Mouse (Mus musculus) embryonic stem cell, embryonic (primary cell): ENCODE measurements at regions not wholly inside any gene's neighbourhood (a gene's known extent, or its start where the extent isn't known, plus 50 kb on each side); places are given as distances from the start of the nearest gene placed in this dataset.

ENCODE experiments used
- CTCF ChIA-PET, 4 experiments: fragments of 300-600 bp in 2 of 4; fragments of 350-600 bp in 2 of 4; sonication (Branson Sonifier 250); formaldehyde crosslinking; loops; one replicate each; lab custom pipeline; 2022; ENCODE audit warnings: inconsistent platforms in 2 of 4; lab: Charles Lee
- POLR2A ChIA-PET, 4 experiments: fragments of 300-600 bp in 2 of 4; fragments of 350-600 bp in 2 of 4; sonication (Branson Sonifier 250); formaldehyde crosslinking; loops; one replicate each; lab custom pipeline; 2022; ENCODE audit warnings: antibody characterized with exemption in 4 of 4, inconsistent platforms in 1 of 4; lab: Charles Lee

DNA sequence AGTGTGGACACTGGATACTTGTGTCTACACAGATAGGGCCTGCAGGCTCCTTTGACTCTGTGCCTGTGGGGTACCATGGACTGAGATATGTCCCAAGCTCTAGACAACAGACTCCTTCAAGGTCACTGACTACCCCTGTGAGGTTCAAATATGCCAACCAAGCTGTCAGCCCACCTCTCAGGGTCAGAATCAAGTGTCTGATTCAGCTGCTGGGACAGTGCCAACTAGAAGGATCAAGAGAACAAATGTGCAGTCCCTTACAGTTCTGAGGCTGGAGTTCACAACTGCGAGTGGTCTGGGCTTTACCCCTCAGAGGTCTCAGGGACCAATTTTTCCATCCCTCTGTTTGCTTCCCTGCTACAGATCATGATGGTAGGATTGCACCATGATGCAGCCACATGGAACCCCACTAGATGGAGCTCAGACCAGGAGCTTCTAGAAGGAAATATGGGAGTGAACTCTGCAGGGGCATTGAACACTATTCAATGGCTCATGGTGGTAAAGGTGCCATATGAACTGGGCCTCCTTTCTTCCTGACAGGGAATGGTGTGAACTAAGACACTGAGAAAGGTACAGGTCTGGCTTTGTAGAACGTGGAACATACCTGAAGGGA, 581.8 kb upstream of the Mki67 start:
- CTCF ChIA-PET = interaction anchor here in 1 of 4 experiments (0.6 kb wide), 1 partner anchor 732 kb away, joined by 4 read pairs; no protein-coding TSS in a partner anchor
- POLR2A ChIA-PET = interaction anchor here in 1 of 4 experiments (0.7 kb wide), 1 partner anchor 81 kb away, joined by 5 read pairs; no protein-coding TSS in a partner anchor

DNA sequence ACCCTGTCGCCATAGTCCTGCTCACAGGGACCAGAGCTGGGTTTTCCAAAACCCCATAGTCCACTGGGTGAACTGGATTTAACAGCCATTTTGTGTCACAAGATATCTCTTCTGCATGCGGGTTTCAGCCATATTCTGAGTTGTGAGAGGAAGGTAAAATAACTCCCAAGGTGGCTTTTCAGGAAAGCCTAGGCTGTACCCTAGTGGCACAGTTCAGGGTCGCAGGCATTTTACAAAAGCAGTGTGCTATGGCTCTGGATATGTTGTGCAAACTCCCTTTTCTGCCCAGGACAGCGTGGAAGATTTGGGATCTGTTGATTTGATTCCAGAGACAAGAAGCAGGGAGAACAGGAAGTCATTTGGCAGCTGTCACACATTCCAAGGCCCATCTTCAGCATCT, 588.3 kb upstream of the Mgmt start:
- CTCF ChIA-PET = interaction anchor here in 2 of 4 experiments (0.8 to 1.3 kb wide), 2 partner anchors 11 to 12 kb away, joined by 3 to 5 read pairs; no protein-coding TSS in a partner anchor
- POLR2A ChIA-PET = no interaction called here

DNA sequence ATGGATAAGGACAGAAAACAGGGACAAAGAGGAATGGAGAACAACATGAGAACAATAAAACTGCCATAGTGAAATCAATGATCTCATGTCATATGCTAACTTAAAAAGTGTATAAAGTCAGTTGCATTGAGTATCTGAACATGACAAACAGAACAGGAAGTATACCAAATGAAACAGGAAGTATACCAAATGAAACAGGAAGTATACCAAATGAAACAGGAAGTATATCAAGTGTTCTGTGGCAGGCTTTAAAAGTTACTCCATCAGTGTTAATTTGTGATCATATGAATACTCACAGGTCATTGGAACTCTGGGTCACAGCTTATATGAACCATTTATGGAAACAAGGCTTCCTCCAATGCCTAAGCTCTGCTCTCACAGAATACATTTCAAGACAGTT, 585.6 kb upstream of the Mgmt start:
- ChIA-PET CTCF (no interaction called here), POLR2A (no interaction called here)

DNA sequence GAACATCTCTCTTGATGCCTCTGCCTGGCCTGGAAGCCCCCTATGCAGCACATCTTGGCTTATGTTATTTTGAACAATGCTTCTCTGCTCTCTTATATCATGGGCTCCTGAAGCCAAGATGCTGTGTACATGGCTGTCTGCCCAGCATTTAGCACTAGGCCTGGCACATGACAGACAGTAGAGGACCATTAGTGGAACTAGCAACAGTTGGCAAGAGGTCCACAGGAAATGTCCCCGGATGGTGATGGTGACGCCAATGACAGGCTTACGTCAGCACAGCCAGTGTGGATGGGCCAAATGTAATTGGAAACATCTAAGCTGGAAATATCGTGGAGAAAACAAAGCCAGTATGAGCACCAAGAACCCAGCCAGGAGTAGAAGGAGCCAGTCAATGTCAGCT, 567.1 kb upstream of the Mgmt start:
- ChIA-PET POLR2A (no interaction called here), CTCF (no interaction called here)

DNA sequence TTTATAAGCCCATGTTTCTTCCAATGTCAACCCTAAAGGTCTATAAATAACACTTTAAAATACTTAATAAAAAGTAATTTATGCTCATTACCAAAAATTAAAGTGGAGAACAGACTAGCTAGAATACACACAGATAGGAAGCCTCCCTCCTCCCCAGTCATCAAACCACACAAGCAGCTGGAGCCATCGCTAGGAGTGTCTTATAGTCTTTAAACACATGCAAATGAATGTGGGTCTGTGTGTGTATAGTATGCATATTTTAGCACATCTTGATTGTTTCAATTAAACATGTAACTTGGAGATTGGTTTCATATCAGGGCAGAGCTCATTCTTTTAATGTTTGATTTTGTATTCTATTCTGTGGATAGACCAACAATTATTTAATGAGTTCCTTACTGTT, 564.0 kb upstream of the Mgmt start:
- POLR2A ChIA-PET = interaction anchor here in 2 of 4 experiments (0.6 to 0.7 kb wide), 2 partner anchors 191 to 1380 kb away, joined by 3 read pairs; no protein-coding TSS in a partner anchor
- CTCF ChIA-PET = no interaction called here

DNA sequence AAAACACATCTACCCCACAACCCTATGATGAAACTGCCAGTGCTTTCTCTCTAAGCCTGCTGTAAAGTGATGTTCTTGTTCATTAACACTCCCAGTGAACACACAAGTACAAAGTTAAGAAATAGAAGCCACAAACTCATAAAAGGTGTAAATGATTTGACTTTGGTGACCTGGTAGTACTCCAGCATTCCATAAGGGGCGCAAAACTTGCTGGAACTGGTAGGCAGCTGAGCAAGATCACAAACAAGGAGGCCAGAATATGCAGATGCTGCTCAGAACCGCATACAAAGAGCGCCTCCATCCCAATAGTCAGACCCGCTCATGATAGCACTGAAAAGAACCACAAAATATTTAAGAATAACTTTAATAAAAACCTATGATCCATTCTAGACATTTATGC, 561.6 kb upstream of the Mgmt start:
- ChIA-PET POLR2A (interaction anchor here in 1 of 4 experiments (0.6 kb wide), 1 partner anchor 43 kb away, joined by 3 read pairs; no protein-coding TSS in a partner anchor), CTCF (interaction anchor here in 1 of 4 experiments (1.1 kb wide), 1 partner anchor 475 kb away, joined by 3 read pairs; no protein-coding TSS in a partner anchor)

DNA sequence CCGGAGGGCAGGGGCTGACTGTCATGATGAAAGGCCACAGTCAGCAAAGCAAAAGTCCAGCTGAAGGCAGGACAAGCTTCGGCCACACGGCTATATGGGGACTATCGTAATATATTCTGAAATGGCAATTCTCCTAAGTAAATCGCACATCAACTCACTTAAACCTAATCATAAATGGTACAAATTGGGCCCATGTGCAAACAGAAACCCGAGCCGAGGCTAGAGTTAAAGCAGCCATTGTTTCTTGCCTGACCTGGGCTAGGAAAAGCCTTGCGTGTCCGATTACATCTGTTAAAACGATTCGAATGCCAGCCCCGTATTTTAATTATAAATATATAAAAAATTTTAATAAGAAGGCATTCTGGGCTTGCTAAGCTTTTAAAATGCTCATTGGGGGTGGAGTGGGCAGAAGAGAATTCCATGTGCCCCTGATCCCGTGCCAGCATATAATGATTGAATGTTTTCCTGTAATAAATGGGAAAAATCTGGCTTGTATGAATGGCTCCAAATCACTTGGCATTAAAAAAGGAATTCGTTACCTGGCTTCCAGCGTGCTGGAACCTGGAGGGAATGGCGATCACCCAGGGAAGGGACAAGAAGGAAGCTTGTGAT, 552.7 kb upstream of the Mgmt start:
- ChIA-PET POLR2A (no interaction called here), CTCF (no interaction called here)

DNA sequence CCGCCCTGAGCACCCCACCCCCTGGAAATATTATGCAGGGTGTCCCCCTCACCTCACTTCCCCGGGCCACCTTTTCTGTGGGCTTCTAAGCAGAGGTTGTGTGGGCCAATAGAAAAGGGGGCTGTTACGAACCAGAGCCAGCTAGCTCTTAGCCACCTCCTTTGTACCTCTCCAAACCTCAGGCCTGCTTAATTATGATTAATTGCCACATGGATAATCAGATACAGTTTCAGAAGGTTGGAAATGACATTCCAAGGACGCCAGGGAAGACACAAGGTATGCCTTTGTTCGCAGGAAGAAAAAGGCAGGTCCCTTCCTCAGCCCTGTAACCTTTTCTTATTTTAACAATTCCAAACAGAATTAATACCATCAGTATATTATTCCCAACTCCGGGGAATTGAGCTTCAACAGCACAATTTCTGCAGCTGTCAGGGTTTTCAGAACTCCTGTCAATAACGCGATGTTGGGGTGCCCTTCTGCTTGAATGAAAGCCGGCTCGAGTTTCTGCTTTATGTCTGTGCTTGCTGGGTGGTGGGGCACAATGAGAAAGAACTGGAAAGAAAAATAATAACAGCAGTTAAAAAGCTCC, 552.1 kb upstream of the Mgmt start:
- POLR2A ChIA-PET = no interaction called here
- CTCF ChIA-PET = no interaction called here

DNA sequence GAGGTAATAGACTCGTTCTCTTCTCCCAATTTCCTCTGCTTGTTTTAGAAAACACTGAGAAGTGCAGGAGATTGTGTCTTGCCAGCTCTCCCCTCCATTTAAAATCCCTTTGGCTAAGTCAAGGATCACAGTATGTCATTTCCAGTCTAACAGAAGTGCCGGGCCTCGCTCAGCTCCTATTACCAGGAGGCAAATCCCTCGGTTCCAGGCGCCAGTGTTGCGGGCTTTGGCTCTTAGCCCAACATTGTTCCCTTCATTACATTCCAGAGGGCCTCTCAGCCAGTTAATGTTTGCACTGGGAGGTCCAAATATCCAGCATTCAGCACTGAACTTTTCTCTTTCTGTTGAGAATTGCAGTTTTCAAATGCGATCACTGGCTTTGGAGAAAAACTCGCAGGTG, 551.6 kb upstream of the Mgmt start:
- ChIA-PET POLR2A (no interaction called here), CTCF (no interaction called here)

DNA sequence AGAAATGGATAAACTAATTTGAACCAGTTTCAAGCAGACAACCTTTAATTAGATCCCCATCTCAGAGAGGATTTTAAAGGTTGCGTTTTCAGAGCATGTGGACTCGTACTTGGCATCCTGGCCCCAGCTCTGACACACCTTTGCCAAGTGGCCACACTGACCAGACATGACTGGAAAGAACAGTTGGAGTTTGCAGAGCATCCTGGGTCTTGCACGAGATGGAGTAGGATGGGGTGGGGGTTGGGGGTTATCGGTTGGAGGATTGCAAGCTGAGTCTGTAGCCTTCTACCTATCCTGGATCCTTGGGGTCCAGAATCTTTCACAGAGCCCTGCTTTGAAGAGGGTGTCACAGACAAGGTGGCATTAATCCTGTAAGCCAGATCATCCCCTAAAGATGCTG, 550.9 kb upstream of the Mgmt start:
- POLR2A ChIA-PET = no interaction called here

DNA sequence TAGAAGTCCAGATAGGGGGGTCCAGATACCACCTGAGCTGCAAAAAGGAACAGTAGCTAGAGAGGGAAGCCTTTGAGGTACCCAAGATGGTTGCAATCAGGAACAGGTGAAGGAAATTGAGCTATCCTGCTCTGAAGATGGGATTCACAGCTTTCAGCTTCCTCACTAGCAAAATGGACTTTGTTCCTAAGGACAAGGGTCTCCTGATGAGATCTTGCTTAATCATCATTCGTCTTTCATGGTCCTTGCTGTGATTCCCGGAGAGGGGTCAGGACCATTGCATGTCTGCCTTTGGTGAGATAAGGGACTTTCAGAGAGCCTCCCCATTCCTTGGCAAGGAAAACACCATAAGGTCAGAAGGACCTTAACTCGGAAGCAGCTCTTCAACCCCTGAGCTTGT, 549.4 kb upstream of the Mgmt start:
- ChIA-PET CTCF (no interaction called here), POLR2A (no interaction called here)

More for the DNA sequence above, 550.9 kb upstream of the Mgmt start:
- CTCF ChIA-PET = no interaction called here

DNA sequence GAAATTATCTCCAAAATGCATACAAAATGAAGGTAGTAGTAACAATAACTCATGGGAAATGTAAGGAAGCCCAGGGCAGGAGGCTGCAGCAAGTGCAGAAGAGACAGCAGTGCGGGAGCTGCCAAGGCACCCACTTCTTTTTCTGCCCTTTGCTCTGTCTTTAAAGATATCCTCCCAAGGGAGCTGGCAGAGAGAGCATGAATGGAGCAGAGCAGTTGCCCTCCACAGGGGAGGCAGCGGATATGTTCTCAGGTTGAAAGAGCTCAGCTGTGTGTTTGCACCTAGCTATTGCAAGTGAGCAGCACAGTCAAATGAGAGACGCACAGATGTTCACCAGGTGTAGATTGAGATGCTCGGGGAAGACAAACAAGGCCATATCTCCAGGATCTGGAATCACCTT, 547.9 kb upstream of the Mgmt start:
- POLR2A ChIA-PET = no interaction called here
- CTCF ChIA-PET = no interaction called here

DNA sequence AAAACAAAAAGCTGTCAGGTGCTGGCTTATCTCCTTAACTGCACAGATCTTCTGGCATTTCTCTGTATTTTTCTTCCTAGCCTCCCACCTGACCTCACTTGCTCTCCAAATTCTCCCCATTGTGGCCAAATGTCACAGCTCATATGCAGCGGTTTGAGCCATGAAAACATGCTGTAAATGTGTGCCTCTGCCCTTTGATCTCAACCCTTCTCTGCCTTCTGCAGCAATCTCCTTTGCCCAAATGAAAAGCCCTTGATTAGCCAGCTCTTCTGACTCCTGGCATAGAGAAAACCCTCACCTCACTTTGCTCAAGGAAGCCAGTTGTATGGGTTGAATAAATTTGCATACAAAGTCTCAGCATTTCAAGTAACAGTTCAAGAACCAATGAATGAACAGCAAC, 546.1 kb upstream of the Mgmt start:
- ChIA-PET POLR2A (no interaction called here), CTCF (interaction anchor here in 1 of 4 experiments (0.7 kb wide), 1 partner anchor 41 kb away, joined by 5 read pairs; no protein-coding TSS in a partner anchor)

DNA sequence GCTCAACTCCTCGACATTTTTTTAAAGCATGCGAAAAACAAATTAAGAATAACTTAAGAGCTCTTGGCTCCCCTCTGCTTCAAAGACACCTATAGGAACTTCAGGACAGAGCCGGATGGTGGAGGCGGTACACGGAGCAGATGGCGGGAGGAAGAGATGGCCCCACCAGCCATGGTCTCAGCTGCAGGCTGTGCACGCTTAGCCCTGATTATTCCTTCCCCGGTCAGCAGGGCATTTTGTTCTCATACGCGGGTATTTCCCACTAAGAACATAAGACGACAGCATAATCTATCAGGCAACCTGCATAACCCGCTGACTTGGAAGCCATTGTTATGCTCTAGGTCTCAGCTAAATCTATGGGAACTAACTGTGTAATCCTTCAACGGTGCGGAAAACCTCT, 544.8 kb upstream of the Mgmt start:
- ChIA-PET POLR2A (interaction anchor here in 1 of 4 experiments (0.5 kb wide), 1 partner anchor 633 kb away, joined by 3 read pairs; no protein-coding TSS in a partner anchor), CTCF (no interaction called here)

DNA sequence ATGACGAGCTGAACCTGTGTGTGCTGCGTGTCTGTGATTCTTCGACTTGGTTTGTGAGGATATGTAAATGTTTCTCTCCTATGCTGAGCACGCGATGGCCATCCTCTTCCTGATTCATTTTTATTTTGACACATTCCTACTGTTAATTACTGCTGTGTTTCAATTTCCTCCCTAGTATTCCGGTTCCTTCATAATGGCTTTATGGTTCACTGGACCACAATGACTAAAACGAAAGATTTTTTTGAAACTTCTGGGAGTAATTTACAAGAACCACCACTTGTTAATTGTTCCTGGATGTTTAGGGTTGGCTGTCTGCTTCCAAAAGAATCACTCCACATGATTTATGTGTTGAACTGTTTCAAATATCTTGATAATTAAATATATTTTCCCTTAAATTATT, 537.4 kb upstream of the Mgmt start:
- ChIA-PET CTCF (no interaction called here), POLR2A (no interaction called here)

DNA sequence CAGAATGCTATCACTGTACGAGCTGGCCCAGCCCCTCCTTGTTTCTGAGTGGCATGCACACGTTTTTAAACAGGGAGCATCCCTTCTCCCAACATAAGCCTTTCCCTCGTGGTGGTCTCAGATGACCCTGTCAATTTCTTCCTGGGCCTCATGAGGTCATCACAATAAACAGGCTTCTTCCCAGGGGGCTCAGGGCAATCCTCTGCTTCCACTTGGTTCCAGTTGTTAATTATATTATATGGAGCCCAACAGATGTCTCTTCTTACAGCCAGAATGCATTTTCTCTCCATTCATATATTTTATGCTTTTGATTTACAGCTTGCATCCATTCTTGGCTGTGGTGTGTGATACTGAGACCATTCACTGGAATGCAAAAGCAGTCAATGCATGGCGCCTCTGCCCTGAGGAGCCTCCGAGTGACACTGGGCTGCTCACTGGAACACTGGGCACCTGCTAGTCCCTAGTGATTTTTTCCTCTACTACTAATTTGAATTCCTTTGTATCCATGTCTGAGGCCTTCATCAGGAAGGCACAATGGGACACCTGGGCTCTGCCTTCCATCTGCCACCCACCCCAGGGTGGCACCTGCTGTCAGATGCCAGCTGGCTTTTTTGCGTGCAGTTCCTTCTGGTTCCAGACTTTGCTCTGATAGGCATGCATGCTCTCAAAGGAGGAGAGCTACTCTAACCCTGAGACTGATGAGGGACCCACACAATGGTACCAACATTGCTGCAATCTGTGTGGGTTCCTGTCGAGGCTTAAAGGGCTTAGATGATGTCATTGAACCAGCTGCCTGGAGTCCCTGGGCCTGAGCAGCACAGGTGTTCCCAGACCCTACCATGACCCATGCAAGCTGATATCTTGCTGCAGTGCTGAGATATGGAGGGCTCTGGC, 528.8 kb upstream of the Mgmt start:
- POLR2A ChIA-PET = interaction anchor here in 1 of 4 experiments (0.6 kb wide), 1 partner anchor 880 kb away, joined by 3 read pairs; no protein-coding TSS in a partner anchor
- CTCF ChIA-PET = no interaction called here

DNA sequence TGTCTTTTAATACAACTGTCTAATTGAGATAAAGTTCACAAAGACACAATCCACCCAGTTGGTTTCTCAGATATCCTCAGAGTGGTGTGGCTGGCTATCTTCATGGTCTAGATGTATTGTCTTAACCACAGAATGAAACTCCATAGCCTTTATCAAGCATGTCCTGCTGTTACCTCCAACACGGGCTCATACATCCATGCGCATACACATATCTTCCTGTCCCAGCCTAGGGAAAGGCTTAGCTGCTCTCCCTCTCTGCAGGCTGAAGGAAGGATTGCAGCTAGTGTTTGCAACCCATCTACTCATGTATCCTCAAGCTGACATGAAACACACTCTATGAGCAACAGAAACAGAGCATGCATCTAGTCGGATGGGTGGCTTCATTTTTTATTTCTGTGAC, 517.2 kb upstream of the Mgmt start:
- ChIA-PET CTCF (interaction anchor here in 1 of 4 experiments (0.6 kb wide), 1 partner anchor 419 kb away, joined by 3 read pairs; no protein-coding TSS in a partner anchor), POLR2A (no interaction called here)

DNA sequence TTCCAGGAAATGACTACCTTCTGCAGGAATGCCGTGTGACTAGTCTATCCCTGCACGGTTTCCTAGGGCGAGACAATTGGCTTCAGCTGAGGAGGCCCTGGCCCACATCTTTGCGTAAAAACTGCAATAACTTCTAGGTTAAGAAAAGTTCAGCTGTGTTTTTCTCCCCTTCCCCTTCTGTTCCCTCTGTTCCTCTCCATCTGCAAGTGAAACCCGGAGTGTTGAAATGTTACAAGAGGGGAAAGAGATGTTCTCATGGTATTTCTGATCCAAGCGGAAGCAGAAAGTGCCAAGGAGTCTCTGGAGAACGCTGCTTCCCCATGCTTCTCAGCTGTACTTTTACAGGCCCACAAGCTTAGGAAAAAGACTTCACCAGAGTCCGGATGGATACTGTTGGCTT, 516.7 kb upstream of the Mgmt start:
- ChIA-PET CTCF (interaction anchor here in 2 of 4 experiments (0.6 to 1.1 kb wide), 3 partner anchors 83 to 805 kb away, joined by 3 read pairs; no protein-coding TSS in a partner anchor), POLR2A (interaction anchor here in 1 of 4 experiments (0.6 kb wide), 1 partner anchor 12 kb away, joined by 3 read pairs; no protein-coding TSS in a partner anchor)

DNA sequence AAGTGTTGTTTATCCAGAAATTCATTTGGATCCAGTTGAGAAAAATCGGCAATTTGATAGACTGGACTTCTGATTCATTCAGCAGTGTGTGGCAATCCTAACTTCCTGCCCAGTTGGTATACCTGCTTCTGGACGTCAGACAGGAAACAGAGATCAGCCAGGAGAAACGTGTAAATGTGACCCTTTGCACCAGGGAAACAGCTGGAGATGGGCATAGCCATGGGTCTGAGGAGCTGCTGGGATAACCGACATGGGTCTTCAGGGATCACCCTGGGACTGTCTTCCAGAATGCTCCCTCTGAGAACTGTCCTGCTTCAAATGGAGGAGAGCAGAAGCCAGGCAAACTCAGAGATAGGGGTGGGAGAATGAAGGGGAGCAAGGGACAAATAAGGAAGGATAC, 516.1 kb upstream of the Mgmt start:
- ChIA-PET POLR2A (interaction anchor here in 2 of 4 experiments (0.6 kb wide), 2 partner anchors 11 to 80 kb away, joined by 3 to 5 read pairs; no protein-coding TSS in a partner anchor), CTCF (interaction anchor here in 1 of 4 experiments (1.1 kb wide), 1 partner anchor 84 kb away, joined by 3 read pairs; no protein-coding TSS in a partner anchor)
